Comparison of ENCODE assay signal across 27 mouse cellular contexts in the genomic region with DNA sequence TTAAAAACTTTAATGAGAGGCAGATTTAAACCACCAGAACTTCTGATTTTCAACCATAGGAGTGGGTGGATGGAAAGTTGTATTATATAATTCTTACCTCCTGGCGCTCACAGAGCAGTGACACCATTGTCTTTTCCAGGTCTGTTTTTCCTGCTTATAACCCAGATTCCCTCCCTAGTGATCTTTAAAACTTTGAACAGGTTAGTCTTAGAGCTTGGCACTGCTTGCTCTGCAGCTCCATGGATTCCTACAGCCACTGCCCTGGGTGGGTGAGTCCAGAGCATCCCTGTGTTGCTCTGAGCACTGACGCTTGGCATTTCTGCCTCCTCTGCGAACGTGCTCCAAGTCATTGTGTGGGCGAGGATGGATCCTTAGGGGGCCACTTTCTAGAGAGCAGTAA. TPM values are rescaled to one million over a fixed set of nuclear protein-coding genes. Genes with fewer than 3 reads are reported as not detected.
"Had no signal": no experiment of that assay in that cellular context is flagged by ENCODE, and none has a peak within 500 bp of the region (broad histone marks: within the 10 kb centered on the region; RNA-seq: fewer than 3 reads in every experiment).

No protein-coding gene starts in this region.

- H3K9ac ChIP-seq: heart, embryonic 13.5 days; heart, embryonic 15.5 days; hindbrain, embryonic 13.5 days; hindbrain, embryonic 15.5 days; limb, embryonic 12.5 days; liver, embryonic 13.5 days; liver, embryonic 15.5 days had no signal

- H3K4me2 ChIP-seq: heart, embryonic 11.5 days; heart, embryonic 13.5 days; heart, embryonic 15.5 days; hindbrain, embryonic 13.5 days; hindbrain, embryonic 15.5 days; limb, embryonic 12.5 days; liver, embryonic 11.5 days; liver, embryonic 13.5 days; liver, embryonic 15.5 days had no signal

- H3K36me3 ChIP-seq: heart, embryonic 13.5 days; heart, embryonic 15.5 days; limb, embryonic 10.5 days; limb, embryonic 12.5 days; liver, embryonic 13.5 days; liver, embryonic 15.5 days had no signal

- ATAC-seq: hindbrain, postnatal 0 days; intestine, embryonic 16.5 days had no signal

- H3K27ac ChIP-seq: heart, embryonic 13.5 days; heart, embryonic 15.5 days; hindbrain, embryonic 13.5 days; hindbrain, embryonic 15.5 days; hindbrain, postnatal 0 days; limb, embryonic 10.5 days; limb, embryonic 12.5 days; liver, embryonic 13.5 days; liver, embryonic 15.5 days had no signal

- H3K4me3 ChIP-seq: heart, embryonic 13.5 days; heart, embryonic 15.5 days; hindbrain, embryonic 13.5 days; hindbrain, embryonic 15.5 days; limb, embryonic 10.5 days; limb, embryonic 12.5 days; liver, embryonic 13.5 days; liver, embryonic 15.5 days had no signal

- H3K9me3 ChIP-seq: heart, embryonic 13.5 days; heart, embryonic 15.5 days; hindbrain, embryonic 13.5 days; hindbrain, embryonic 15.5 days; limb, embryonic 10.5 days; limb, embryonic 12.5 days; liver, embryonic 13.5 days; liver, embryonic 15.5 days had no signal

- H3K4me1 ChIP-seq: heart, embryonic 13.5 days; heart, embryonic 15.5 days; hindbrain, embryonic 13.5 days; hindbrain, embryonic 15.5 days; limb, embryonic 10.5 days; limb, embryonic 12.5 days; liver, embryonic 13.5 days; liver, embryonic 15.5 days had no signal

- H3K27me3 ChIP-seq: heart, embryonic 13.5 days; heart, embryonic 15.5 days; hindbrain, embryonic 13.5 days; hindbrain, embryonic 15.5 days; liver, embryonic 13.5 days; liver, embryonic 15.5 days had no signal

- DNase-seq: gastrocnemius, postnatal 14 days; gastrocnemius, postnatal 36 days; heart, adult 18-20 months; heart, postnatal 14 days; heart, postnatal 36 days; kidney, adult 11 months; kidney, adult 2 months; kidney, adult 9 months; kidney, postnatal 10 days; kidney, postnatal 25 days; kidney, postnatal 4 days; liver; liver, embryonic 13.5 days had no signal

RNA-seq across cellular contexts. Expression of gene Myt1l, which starts 43.4 kb away (rescaled TPM):
- total RNA-seq: gastrocnemius, adult 18-20 months; gastrocnemius, postnatal 14 days; gastrocnemius, postnatal 36 days; heart, adult 18-20 months; heart, postnatal 14 days; hematopoietic stem cell, adult 5-6 weeks had no signal
- polyA plus RNA-seq: heart, postnatal 0 days; kidney, adult 2 months; limb, embryonic 10.5 days had no signal
